Mouse (Mus musculus) ES-E14 (cell line): ENCODE results near the gene Efl1.

Experiments
- HCFC1 ChIP-seq: IDR thresholded peaks from 2 replicates; pipeline ENCODE4 v1.6.1; 2012; ENCODE audit warnings: low read length, inconsistent platforms, borderline replicate concordance; ENCODE audit not compliant: insufficient read depth
- MAFK ChIP-seq: IDR thresholded peaks from 2 replicates; pipeline ENCODE4 v1.6.1; 2014; ENCODE audit warnings: mild to moderate bottlenecking, low read depth, low read length, inconsistent platforms; ENCODE audit not compliant: insufficient read depth
- ZC3H11A ChIP-seq: IDR thresholded peaks from 2 replicates; pipeline ENCODE4 v1.6.1; 2012; ENCODE audit warnings: low read depth, mild to moderate bottlenecking, inconsistent platforms, low read length, borderline replicate concordance

- TF ChIP-seq ZC3H11A (no peak), MAFK (no peak), HCFC1 (no peak)
Measured at GRCm38 (mm10) chr7:82688736-82689135, 40.3 kb downstream of the Efl1 start.
